Mouse (Mus musculus) CH12.LX (cell line): Measurements from ENCODE around the gene Tac2. TPM values are rescaled to one million over a fixed set of nuclear protein-coding genes. Genes with fewer than 3 reads are reported as not detected.

Source experiments
- DNase-seq: peaks from one replicate; pipeline ENCODE4 v3.0.0-alpha.2; 2013; ENCODE audit errors: extremely low read depth
- H3K27ac ChIP-seq: 2 replicates; pipeline ENCODE4 v1.5.1; 2012; ENCODE audit warnings: low read depth, mild to moderate bottlenecking, control low read depth, moderate library complexity; ENCODE audit not compliant: insufficient read depth
- H3K27me3 ChIP-seq: replicated peaks from 2 replicates; pipeline ENCODE3; 2012; ENCODE audit warnings: inconsistent platforms
- H3K36me3 ChIP-seq, 2 experiments: replicated peaks in 1 of 2; 2 replicates each; pipeline versions ENCODE3 to v1.6.1; 2012; ENCODE audit warnings: inconsistent platforms in 1 of 2, low read length in 1 of 2, mild to moderate bottlenecking in 1 of 2, mixed read lengths in 1 of 2, moderate library complexity in 1 of 2; ENCODE audit not compliant: control insufficient read depth in 1 of 2, insufficient read depth in 1 of 2
- H3K4me1 ChIP-seq, 2 experiments: 2 replicates each; pipeline ENCODE4 v1.6.1; 2012; ENCODE audit warnings: inconsistent platforms in 1 of 2, moderate library complexity in 1 of 2; ENCODE audit not compliant: insufficient read depth in 2 of 2, control insufficient read depth in 1 of 2
- H3K4me2 ChIP-seq: 2 replicates; pipeline ENCODE4 v1.6.1; 2012; ENCODE audit warnings: low read depth, mild to moderate bottlenecking, control low read depth; ENCODE audit not compliant: poor library complexity, insufficient read depth, severe bottlenecking
- H3K4me3 ChIP-seq, 3 experiments: fragments of 150-350 bp in 1 of 3; sonication (generic) in 1 of 3; replicated peaks in 1 of 3; 2 replicates each; pipeline versions ENCODE3 to v1.5.1; 2011 to 2012; ENCODE audit warnings: low read depth in 2 of 3, low read length in 2 of 3, mild to moderate bottlenecking in 2 of 3, moderate library complexity in 2 of 3, control low read depth in 1 of 3, improper control_type of control experiment in 1 of 3, inconsistent platforms in 1 of 3, mixed read lengths in 1 of 3; ENCODE audit not compliant: poor library complexity in 1 of 3
- H3K79me2 ChIP-seq: replicated peaks from 2 replicates; pipeline ENCODE4 v1.6.1; 2012; ENCODE audit warnings: mild to moderate bottlenecking, moderate library complexity; ENCODE audit not compliant: control insufficient read depth, poor library complexity, insufficient read depth, severe bottlenecking; ENCODE audit errors: extremely low read depth
- H3K9ac ChIP-seq: 2 replicates; pipeline ENCODE4 v1.6.1; 2012; ENCODE audit warnings: low read depth, mild to moderate bottlenecking, control low read depth, moderate library complexity; ENCODE audit not compliant: insufficient read depth
- H3K9me3 ChIP-seq: replicated peaks from 2 replicates; pipeline ENCODE3; 2012; ENCODE audit warnings: low read length, inconsistent platforms, mixed read lengths
- CHD1 ChIP-seq: IDR thresholded peaks from 2 replicates; pipeline ENCODE4 v1.6.1; 2012; ENCODE audit warnings: low read depth, low read length, improper control_type of control experiment, inconsistent platforms
- ELF1 ChIP-seq: IDR thresholded peaks from 2 replicates; pipeline ENCODE4 v1.6.1; 2014; ENCODE audit warnings: low read depth, mild to moderate bottlenecking, inconsistent platforms, low read length, improper control_type of control experiment
- GABPA ChIP-seq: IDR thresholded peaks from 2 replicates; pipeline ENCODE4 v1.6.1; 2012; ENCODE audit warnings: low read depth, low read length, improper control_type of control experiment, inconsistent platforms; ENCODE audit not compliant: insufficient replicate concordance
- HCFC1 ChIP-seq: IDR thresholded peaks from 2 replicates; pipeline ENCODE4 v1.6.1; 2012; ENCODE audit warnings: low read depth, mild to moderate bottlenecking, inconsistent platforms, low read length, improper control_type of control experiment
- JUN ChIP-seq: IDR thresholded peaks from 2 replicates; pipeline ENCODE4 v1.6.1; 2011; ENCODE audit warnings: low read depth, mild to moderate bottlenecking, low read length, improper control_type of control experiment, moderate library complexity; ENCODE audit not compliant: insufficient read depth
- KAT2A ChIP-seq: IDR thresholded peaks from 2 replicates; pipeline ENCODE4 v1.6.1; 2012; ENCODE audit warnings: low read length, improper control_type of control experiment, inconsistent platforms; ENCODE audit not compliant: insufficient replicate concordance
- MAFK ChIP-seq: IDR thresholded peaks from 2 replicates; pipeline ENCODE4 v1.6.1; 2011; ENCODE audit warnings: low read length, improper control_type of control experiment; ENCODE audit not compliant: insufficient replicate concordance
- MAZ ChIP-seq: IDR thresholded peaks from 2 replicates; pipeline ENCODE4 v1.6.1; 2012; ENCODE audit warnings: low read depth, mild to moderate bottlenecking, inconsistent platforms, low read length, improper control_type of control experiment, moderate library complexity
- MEF2A ChIP-seq: IDR thresholded peaks from 2 replicates; pipeline ENCODE4 v1.6.1; 2014; ENCODE audit warnings: low read depth, mild to moderate bottlenecking, inconsistent platforms, low read length, improper control_type of control experiment, borderline replicate concordance
- NRF1 ChIP-seq: IDR thresholded peaks from 2 replicates; pipeline ENCODE4 v1.6.1; 2014; ENCODE audit warnings: low read depth, mild to moderate bottlenecking, inconsistent platforms, low read length, improper control_type of control experiment, moderate library complexity
- POLR2A ChIP-seq: IDR thresholded peaks from 2 replicates; pipeline ENCODE4 v1.6.1; 2011; ENCODE audit warnings: low read depth, mild to moderate bottlenecking, improper control_type of control experiment, low read length
- POLR2AphosphoS2 ChIP-seq: IDR thresholded peaks from 2 replicates; pipeline ENCODE4 v1.6.1; 2011; ENCODE audit warnings: low read depth, low read length, improper control_type of control experiment
- RCOR1 ChIP-seq: conservative IDR thresholded peaks from 2 replicates; pipeline ENCODE4 v1.6.1; 2012; ENCODE audit warnings: low read depth, mild to moderate bottlenecking, inconsistent platforms, low read length, improper control_type of control experiment
- SIN3A ChIP-seq: IDR thresholded peaks from 2 replicates; pipeline ENCODE4 v1.6.1; 2012; ENCODE audit warnings: low read length, improper control_type of control experiment, inconsistent platforms
- USF1 ChIP-seq: IDR thresholded peaks from 2 replicates; pipeline ENCODE4 v1.6.1; 2014; ENCODE audit warnings: low read depth, mild to moderate bottlenecking, inconsistent platforms, low read length, improper control_type of control experiment
- ZC3H11A ChIP-seq: IDR thresholded peaks from 2 replicates; pipeline ENCODE4 v1.6.1; 2012; ENCODE audit warnings: low read depth, mild to moderate bottlenecking, inconsistent platforms, low read length, improper control_type of control experiment
- ZNF384 ChIP-seq: IDR thresholded peaks from 2 replicates; pipeline ENCODE4 v1.6.1; 2012; ENCODE audit warnings: low read depth, low read length, improper control_type of control experiment, inconsistent platforms
- dilution Hi-C: fragments of 300-500 bp; cut with MboI; formaldehyde crosslinking; loops from 2 replicates; pipeline ENCODE4 v1.14.3; 2020; ENCODE audit warnings: low sequenced_read_pairs; ENCODE audit not compliant: extremely low pct_unique_long_range_greater_than_20kb, extremely low pct_ligation_motif_present
- in situ Hi-C: fragments of 300-500 bp; cut with MboI; formaldehyde crosslinking; loops from 3 replicates; pipeline ENCODE4 v1.14.3; 2019; ENCODE audit warnings: low sequenced_read_pairs, low pct_ligation_motif_present, low pct_unique_long_range_greater_than_20kb, mixed read lengths
- polyA plus RNA-seq: library from polyadenylated mRNA; unstranded; fragments of >175 nt; gene quantifications from 2 replicates; pipeline ENCODE4 v1.2.1, GENCODE M21; 2012; ENCODE audit warnings: low read depth; ENCODE audit not compliant: insufficient read length
- total RNA-seq, 2 experiments: library from RNA; depleted of rRNA; stranded (reverse); fragments of 300-350 nt in 1 of 2; fragments of >200 nt in 1 of 2; gene quantifications; 2 replicates each; pipeline ENCODE4 v1.2.3; 2012 to 2014

Tac2 gene
- total and polyA plus RNA-seq, 3 experiments, result not detected

DNA sequence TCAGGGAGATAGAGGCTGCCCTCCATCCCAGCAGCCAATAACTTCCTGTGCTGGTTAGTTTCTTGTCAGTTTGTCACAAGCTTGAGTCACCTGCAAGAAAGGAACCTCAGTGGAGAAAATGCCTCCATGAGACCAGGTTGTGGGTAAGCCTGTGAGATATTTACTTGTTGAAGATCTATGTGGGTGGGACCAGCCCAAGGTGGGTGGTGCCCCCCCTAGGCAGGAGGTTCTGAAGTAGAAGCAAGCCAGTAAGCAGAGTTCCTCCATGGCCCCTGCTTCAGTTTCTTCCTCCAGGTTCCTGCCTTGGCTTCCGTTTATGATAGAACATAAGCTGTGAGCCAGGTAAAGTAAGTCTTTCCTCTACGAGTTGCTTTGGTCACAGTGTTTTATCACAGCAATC is 12.0 kb downstream of the Tac2 start:
- no peak for DNase-seq
- no peaks in the 10 kb centered on the region for H3K9me3 ChIP-seq
- no peak overlapping the region for H3K27ac ChIP-seq
- H3K4me1 ChIP-seq, result peaks cover 8 to 26% of the 10 kb centered on the region in 2 experiments; a peak in 3 of 4 replicates
- H3K79me2 ChIP-seq, result peaks cover 5% of the 10 kb centered on the region; the same call in 1 of the 2 replicates
- peaks cover 16% of the 10 kb centered on the region for H3K27me3 ChIP-seq
- peaks cover under 1 to 1% of the 10 kb centered on the region in 2 experiments for H3K36me3 ChIP-seq
- dilution Hi-C loops, result no loop called here
- no peak overlapping the region for H3K4me2 ChIP-seq
- in situ Hi-C loops, result loop anchor here (10.0 to 25.0 kb wide), 3 partner anchors 61 to 201 kb away; no protein-coding TSS in a partner anchor
- no peak for TF ChIP-seq POLR2A
- no peak for TF ChIP-seq KAT2A
- TF ChIP-seq JUN, result no peak
- TF ChIP-seq CHD1, result no peak
- TF ChIP-seq MAZ, result no peak
- no peak for TF ChIP-seq MAFK
- no peak for TF ChIP-seq NRF1
- TF ChIP-seq USF1, result no peak
- no peak for TF ChIP-seq ZNF384
- TF ChIP-seq ZC3H11A, result no peak
- TF ChIP-seq SIN3A, result no peak
- no peak for TF ChIP-seq GABPA
- H3K9ac ChIP-seq, result no peak overlapping the region
- no peak overlapping the region for H3K4me3 ChIP-seq

GRCm38 (mm10) chr10:127736916-127737315 is 12.6 kb downstream of the Tac2 start:
- no peak for TF ChIP-seq MEF2A
- TF ChIP-seq RCOR1, result no peak
- TF ChIP-seq ELF1, result no peak
- TF ChIP-seq POLR2AphosphoS2, result no peak
- no peak for TF ChIP-seq HCFC1
- TF ChIP-seq JUN, result no peak
- dilution Hi-C loops (no loop called here), in situ Hi-C loops (loop anchor here (10.0 to 25.0 kb wide), 3 partner anchors 62 to 200 kb away; no protein-coding TSS in a partner anchor)
- Histone ChIP-seq H3K27ac (no peak overlapping the region), H3K36me3 (peaks cover 7 to 8% of the 10 kb centered on the region in 2 experiments), H3K27me3 (peaks cover 16% of the 10 kb centered on the region), H3K9ac (no peak overlapping the region), H3K4me2 (no peak overlapping the region), H3K4me1 (peaks cover 5 to 20% of the 10 kb centered on the region in 2 experiments; a peak in 2 of 4 replicates), H3K4me3 (no peak overlapping the region), H3K79me2 (peaks cover 5% of the 10 kb centered on the region; the same call in 1 of the 2 replicates), H3K9me3 (no peaks in the 10 kb centered on the region)
- no peak for DNase-seq
